Mouse (Mus musculus): ENCODE data around the gene Il1a. TPM values are rescaled to one million over a fixed set of nuclear protein-coding genes. Genes with fewer than 3 reads are reported as not detected.
A peak's percentile ranks its signal among the peaks of the same experiment; 100 is the strongest.

Il1a gene
- polyA plus RNA-seq (2015; fragmentation: Nextera tagmentation; extraction: Ambion mirVana), result 4.8 and 6.3 TPM in 2 replicates

DNA sequence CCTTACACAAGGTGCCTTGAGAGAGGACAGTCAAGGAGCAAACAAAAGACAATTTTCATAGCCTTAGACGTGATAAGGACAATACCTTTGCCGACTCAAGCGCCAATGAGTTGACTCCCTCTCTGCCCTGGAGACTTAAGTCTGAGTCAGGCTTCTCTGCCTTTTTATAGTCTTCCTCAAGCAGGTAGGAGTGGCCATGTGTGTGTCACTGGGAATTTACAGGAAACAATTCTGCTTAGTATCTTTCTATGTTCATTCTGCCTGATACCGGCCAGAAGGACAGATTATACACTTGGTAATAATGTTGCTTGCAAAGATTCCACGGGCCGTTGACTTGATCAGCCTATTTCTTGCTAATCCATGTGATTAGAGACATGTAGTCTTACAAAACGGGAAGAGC is at the start of gene Il1a:
Gene Il1a, minus strand, starts transcription at position 137 of the 400 bp plus-strand sequence.
- no peak for ATAC-seq
- Histone ChIP-seq H3K4me2 (ENCODE audit: low read depth, low read length) (no peak within 1 kb of the TSS), H3K27me3 (ENCODE audit: insufficient read depth, low read length) (no peaks in the 10 kb centered on the region)

DNA sequence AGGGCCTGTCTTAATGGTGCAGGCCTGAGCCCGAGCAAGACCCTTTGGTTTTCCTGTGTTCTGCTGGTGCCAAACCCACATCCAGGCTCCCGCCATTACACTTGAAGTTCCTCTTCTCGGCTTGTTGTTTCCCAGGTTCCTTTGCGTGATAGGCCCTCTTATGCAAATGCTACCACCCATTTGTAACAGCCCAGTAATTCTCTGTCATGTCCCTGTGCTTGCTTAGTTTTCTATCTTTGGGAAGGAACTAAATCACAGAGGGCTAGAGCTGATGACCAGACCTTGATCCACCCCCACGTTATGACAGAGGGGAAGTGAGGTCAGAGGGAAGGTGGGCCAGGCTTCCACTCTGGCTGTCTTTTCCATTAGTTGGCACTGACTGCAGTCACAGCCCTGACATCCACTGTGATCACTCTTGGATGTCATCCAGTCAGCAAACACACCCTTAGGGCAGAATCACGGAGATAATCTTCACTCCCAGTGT is 28.4 kb upstream of the Il1a start:
- DNase-seq, result peak; percentile 34
- no peaks in the 10 kb centered on the region for H3K27me3 ChIP-seq (ENCODE audit: insufficient read depth, low read length)
- H3K9ac ChIP-seq (replicated peaks), result no peak overlapping the region
- H3K4me3 ChIP-seq (ENCODE audit: low read depth, low read length), result no peak overlapping the region
- no peak for TF ChIP-seq CTCF (IDR thresholded peaks at IDR 0.05; ENCODE audit: low read depth)
- no peak for TF ChIP-seq EP300 (IDR thresholded peaks at IDR 0.05; ENCODE audit: low read depth)
- 0 out of 2 replicates have a peak overlapping the region, but pooled peaks have one; percentile 44 for H3K27ac ChIP-seq (ENCODE audit: low read depth)
- H3K9me3 ChIP-seq (ENCODE audit: low read length), result peaks cover 5% of the 10 kb centered on the region
- no peaks in the 10 kb centered on the region for H3K36me3 ChIP-seq (replicated peaks; ENCODE audit: insufficient read depth, low read length)
- H3K4me1 ChIP-seq (ENCODE audit: insufficient read depth), result peaks cover 6% of the 10 kb centered on the region
- 47% methylated on average over 6 of the region's 6 CpGs for WGBS (ENCODE audit: insufficient replicate concordance)
- peak; percentile 83 for ATAC-seq
- H3K4me2 ChIP-seq (ENCODE audit: low read depth, low read length), result no peak overlapping the region

More for the DNA sequence above, at the start of gene Il1a:
- WGBS (ENCODE audit: insufficient replicate concordance), result 46% methylated on average over 7 of the region's 7 CpGs
- Histone ChIP-seq H3K4me1 (ENCODE audit: insufficient read depth) (peaks cover 4% of the 10 kb centered on the region), H3K4me3 (ENCODE audit: low read depth, low read length) (peak within 1 kb of the TSS; percentile 27), H3K36me3 (replicated peaks; ENCODE audit: insufficient read depth, low read length) (no peaks in the 10 kb centered on the region), H3K27ac (ENCODE audit: low read depth) (no peak within 1 kb of the TSS), H3K9ac (replicated peaks) (no peak within 1 kb of the TSS), H3K9me3 (ENCODE audit: low read length) (no peaks in the 10 kb centered on the region)
- TF ChIP-seq EP300 (IDR thresholded peaks at IDR 0.05; ENCODE audit: low read depth) (no peak), CTCF (IDR thresholded peaks at IDR 0.05; ENCODE audit: low read depth) (no peak)
- peak; percentile 6 for DNase-seq

DNA sequence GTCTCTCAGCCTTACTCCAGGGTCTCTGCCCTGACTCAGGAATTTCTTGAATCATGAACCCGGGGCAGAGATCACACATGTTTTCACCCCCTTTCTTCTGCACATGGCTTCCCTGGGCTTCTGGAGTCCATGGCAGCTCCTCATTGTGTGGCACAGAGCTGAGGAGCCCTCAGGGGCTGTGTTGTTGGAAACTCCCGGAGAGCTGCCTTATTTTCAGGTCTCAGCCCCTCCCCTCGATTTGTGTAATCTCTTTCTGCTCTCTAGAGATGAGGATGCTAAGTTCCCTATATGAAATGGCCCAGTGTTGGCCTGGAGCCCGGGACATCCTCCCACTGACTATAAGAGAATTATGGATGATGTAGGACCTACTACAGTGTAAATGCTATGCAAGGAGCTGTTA is 23.7 kb upstream of the Il1a start:
- H3K4me3 ChIP-seq (ENCODE audit: low read depth, low read length), result no peak overlapping the region
- ATAC-seq (no peak), DNase-seq (peak; percentile 8)
- 51% methylated on average over 4 of the region's 4 CpGs for WGBS (ENCODE audit: insufficient replicate concordance)
- no peaks in the 10 kb centered on the region for H3K9me3 ChIP-seq (ENCODE audit: low read length)
- H3K27ac ChIP-seq (ENCODE audit: low read depth), result no peak overlapping the region
- H3K9ac ChIP-seq (replicated peaks), result no peak overlapping the region
- H3K36me3 ChIP-seq (replicated peaks; ENCODE audit: insufficient read depth, low read length), result no peaks in the 10 kb centered on the region
- no peak for TF ChIP-seq EP300 (IDR thresholded peaks at IDR 0.05; ENCODE audit: low read depth)
- TF ChIP-seq CTCF (IDR thresholded peaks at IDR 0.05; ENCODE audit: low read depth), result no peak
- H3K27me3 ChIP-seq (ENCODE audit: insufficient read depth, low read length), result no peaks in the 10 kb centered on the region
- no peak overlapping the region for H3K4me2 ChIP-seq (ENCODE audit: low read depth, low read length)
- H3K4me1 ChIP-seq (ENCODE audit: insufficient read depth), result peaks cover 9% of the 10 kb centered on the region

DNA sequence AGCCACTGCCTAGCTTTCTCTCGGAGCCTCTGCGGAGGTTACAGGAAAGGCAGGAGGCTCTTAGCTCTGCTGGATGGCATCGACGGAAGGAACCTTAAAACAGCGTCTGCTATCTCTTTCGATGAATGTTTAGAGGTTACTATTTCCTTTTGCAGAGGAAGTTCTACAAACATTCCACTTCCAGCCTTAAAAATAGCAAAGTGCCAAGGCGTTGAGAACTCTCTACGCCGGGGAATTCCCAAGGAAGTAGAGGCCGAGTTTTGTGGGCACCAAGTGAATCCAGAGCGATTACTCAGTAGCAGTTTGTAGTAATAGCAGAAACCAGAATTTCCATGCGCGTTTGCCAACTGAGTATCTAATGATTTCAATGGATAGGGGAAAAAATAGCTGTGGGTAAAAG is 20.8 kb upstream of the Il1a start:
- H3K27me3 ChIP-seq (ENCODE audit: insufficient read depth, low read length), result no peaks in the 10 kb centered on the region
- no peak for TF ChIP-seq CTCF (IDR thresholded peaks at IDR 0.05; ENCODE audit: low read depth)
- no peak; the same call in none of the 2 replicates for TF ChIP-seq EP300 (IDR thresholded peaks at IDR 0.05; ENCODE audit: low read depth)
- H3K27ac ChIP-seq (ENCODE audit: low read depth), result peak overlapping the region; percentile 55; the same call in 1 of the 2 replicates
- no peak overlapping the region for H3K9ac ChIP-seq (replicated peaks)
- DNase-seq (no peak), ATAC-seq (no peak)
- no peak overlapping the region for H3K4me3 ChIP-seq (ENCODE audit: low read depth, low read length)
- H3K4me1 ChIP-seq (ENCODE audit: insufficient read depth), result peaks cover 3% of the 10 kb centered on the region; the same call in 1 of the 2 replicates
- 26% methylated on average over 13 of the region's 13 CpGs for WGBS (ENCODE audit: insufficient replicate concordance)
- no peak overlapping the region for H3K4me2 ChIP-seq (ENCODE audit: low read depth, low read length)
- H3K9me3 ChIP-seq (ENCODE audit: low read length), result peaks cover 1% of the 10 kb centered on the region
- no peaks in the 10 kb centered on the region for H3K36me3 ChIP-seq (replicated peaks; ENCODE audit: insufficient read depth, low read length)

DNA sequence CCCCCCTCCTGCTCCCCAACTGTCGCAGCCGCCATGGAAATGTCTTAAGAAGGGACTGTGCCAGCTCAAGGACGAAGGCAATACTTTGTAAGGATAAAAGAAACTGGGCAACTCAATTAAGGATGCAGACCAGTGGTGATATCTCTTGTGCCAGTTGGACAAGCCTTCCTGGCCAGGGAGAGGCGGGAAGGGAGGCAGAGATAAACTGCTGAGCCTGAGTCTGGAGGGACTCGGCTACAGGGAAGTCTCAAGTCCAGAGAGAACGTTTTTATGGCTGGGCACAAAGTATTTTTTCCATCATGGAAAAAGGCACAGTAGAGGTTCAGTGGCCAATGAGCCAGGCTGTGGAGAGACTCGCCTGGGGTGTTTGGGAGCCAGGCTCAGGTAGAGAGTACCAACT is 20.3 kb upstream of the Il1a start:
- no peaks in the 10 kb centered on the region for H3K27me3 ChIP-seq (ENCODE audit: insufficient read depth, low read length)
- no peak for DNase-seq
- no peaks in the 10 kb centered on the region for H3K36me3 ChIP-seq (replicated peaks; ENCODE audit: insufficient read depth, low read length)
- peak overlapping the region; percentile 55; the same call in 1 of the 2 replicates for H3K27ac ChIP-seq (ENCODE audit: low read depth)
- TF ChIP-seq EP300 (IDR thresholded peaks at IDR 0.05; ENCODE audit: low read depth) (no peak), CTCF (IDR thresholded peaks at IDR 0.05; ENCODE audit: low read depth) (no peak)
- H3K9me3 ChIP-seq (ENCODE audit: low read length), result peaks cover 4% of the 10 kb centered on the region
- 49% methylated on average over 7 of the region's 7 CpGs for WGBS (ENCODE audit: insufficient replicate concordance)
- ATAC-seq, result no peak
- H3K9ac ChIP-seq (replicated peaks), result no peak overlapping the region
- H3K4me2 ChIP-seq (ENCODE audit: low read depth, low read length), result no peak overlapping the region
- H3K4me3 ChIP-seq (ENCODE audit: low read depth, low read length), result no peak overlapping the region
- peaks cover 3% of the 10 kb centered on the region; the same call in 1 of the 2 replicates for H3K4me1 ChIP-seq (ENCODE audit: insufficient read depth)

DNA sequence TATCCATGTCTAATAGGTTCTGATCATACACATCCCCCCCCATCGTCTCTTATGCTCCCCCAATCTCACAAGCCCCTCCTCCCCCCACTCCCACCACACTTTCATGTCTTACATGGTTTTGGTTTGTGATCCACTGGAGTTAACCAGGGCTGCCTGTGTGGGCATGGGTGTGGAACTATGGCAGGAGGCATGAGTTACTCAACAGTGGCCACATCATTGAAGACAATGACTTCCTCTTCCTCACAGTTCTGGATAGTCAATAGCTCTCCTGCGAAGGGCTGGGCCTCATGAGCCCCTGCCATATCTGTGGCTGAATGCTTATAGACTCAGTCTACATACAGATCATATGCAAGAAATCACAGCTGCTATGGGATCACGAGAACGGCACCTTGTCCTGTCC is 18.5 kb upstream of the Il1a start:
- no peak overlapping the region for H3K4me2 ChIP-seq (ENCODE audit: low read depth, low read length)
- H3K27ac ChIP-seq (ENCODE audit: low read depth), result no peak overlapping the region
- no peak overlapping the region for H3K4me3 ChIP-seq (ENCODE audit: low read depth, low read length)
- DNase-seq (no peak), ATAC-seq (no peak)
- H3K4me1 ChIP-seq (ENCODE audit: insufficient read depth), result peaks cover 3% of the 10 kb centered on the region; the same call in 1 of the 2 replicates
- no peak for TF ChIP-seq CTCF (IDR thresholded peaks at IDR 0.05; ENCODE audit: low read depth)
- no peak for TF ChIP-seq EP300 (IDR thresholded peaks at IDR 0.05; ENCODE audit: low read depth)
- peaks cover 4% of the 10 kb centered on the region for H3K9me3 ChIP-seq (ENCODE audit: low read length)
- H3K27me3 ChIP-seq (ENCODE audit: insufficient read depth, low read length), result no peaks in the 10 kb centered on the region
- H3K36me3 ChIP-seq (replicated peaks; ENCODE audit: insufficient read depth, low read length), result no peaks in the 10 kb centered on the region
- no peak overlapping the region for H3K9ac ChIP-seq (replicated peaks)
- 74% methylated on average over 4 of the region's 4 CpGs for WGBS (ENCODE audit: insufficient replicate concordance)

Data from liver, postnatal 0 days (tissue).